Mouse (Mus musculus) central nervous system, embryonic 18 days (tissue): ENCODE data around the gene Tango6. TPM values are rescaled to one million over a fixed set of nuclear protein-coding genes. Genes with fewer than 3 reads are reported as not detected.

Experiments used
- polyA plus RNA-seq: library from polyadenylated mRNA; depleted of rRNA; stranded (reverse); fragments of >200 nt; gene quantifications from 2 replicates; pipeline ENCODE4 v1.2.3, GENCODE M21; 2012; rRNA removed

The Tango6 gene
- 3.1 and 3.2 TPM in 2 replicates for polyA plus RNA-seq

GRCm38 (mm10) chr8:106682971-106683668 lies at the start of gene Tango6:
Gene Tango6, plus strand, starts transcription at chr8:106683068.

DNA sequence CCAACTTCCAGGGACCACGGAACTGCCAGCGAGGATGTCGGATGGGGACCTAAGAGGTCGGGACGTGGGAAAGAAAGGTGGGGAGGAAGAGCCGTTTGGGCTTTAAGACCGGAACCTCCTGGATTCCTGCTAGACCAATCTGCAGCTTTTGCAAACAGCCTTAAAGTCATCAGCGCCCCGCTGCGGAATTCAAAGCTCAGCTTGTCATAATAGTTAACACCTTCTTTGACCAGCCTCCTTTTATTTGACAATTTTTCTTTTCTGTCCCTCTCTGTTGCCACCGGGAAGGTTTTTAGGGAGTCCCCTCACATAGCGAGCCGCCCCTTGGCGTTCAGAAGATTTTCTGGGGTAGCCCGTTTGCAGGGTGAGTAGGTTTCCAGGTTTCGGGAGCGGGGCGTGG lies 187.2 kb downstream of the Tango6 start, which contains the start of gene Has3:
TSS of gene Has3 (plus strand) at position 192 of the 400 bp plus-strand sequence.

GRCm38 (mm10) chr8:106893481-106894156 lies 210.8 kb downstream of the Tango6 start, which contains the start of gene Utp4:
Gene Utp4, plus strand, starts transcription at chr8:106893636.

Other genes with a start within 250 kb of the Tango6 start
- not detected in 2 replicates for gene 6030452D12Rik, start 182.5 kb upstream of the Tango6 start, polyA plus RNA-seq
- 1.0 and 1.2 TPM in 2 replicates for gene Cdh3, start 172.2 kb upstream of the Tango6 start, polyA plus RNA-seq
- 12.0 and 32.2 TPM in 2 replicates for gene Gm10073, start 109.6 kb upstream of the Tango6 start, polyA plus RNA-seq
- 1.9 and 5.5 TPM in 2 replicates for gene Cdh1, start 79.7 kb upstream of the Tango6 start, polyA plus RNA-seq
- gene Has3, start 187.2 kb downstream of the Tango6 start, polyA plus RNA-seq, result 9.6 and 10.7 TPM in 2 replicates
- 37.3 and 38.0 TPM in 2 replicates for gene Utp4, start 210.6 kb downstream of the Tango6 start, polyA plus RNA-seq